Mouse (Mus musculus): ENCODE measurements at regions not wholly inside any gene's neighbourhood (a gene's known extent, or its start where the extent isn't known, plus 50 kb on each side); places are given as distances from the start of the nearest gene placed in this dataset.

DNA sequence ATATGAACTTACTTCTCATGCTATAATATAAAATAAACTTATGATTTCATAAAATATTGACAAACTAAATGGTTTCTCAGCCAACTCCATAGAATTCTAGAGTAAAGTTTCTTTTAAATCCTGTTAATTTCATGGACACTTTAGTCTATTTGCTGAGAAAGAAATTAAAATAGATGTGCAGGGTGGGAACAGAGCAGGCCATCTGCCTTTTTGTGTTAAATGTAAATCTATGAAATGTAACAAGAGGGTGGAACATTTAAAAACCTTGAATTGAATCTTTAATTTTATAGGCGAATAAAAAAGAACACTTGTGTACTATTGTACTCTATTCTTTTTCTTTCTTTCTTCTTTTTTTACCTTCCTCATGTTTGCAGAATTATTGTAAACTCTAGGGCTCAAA is 1050.7 kb downstream of the Tbl1xr1 start:
- Histone ChIP-seq H3K4me2 (no peak overlapping the region), H3K4me1 (no peaks in the 10 kb centered on the region), H3K4me3 (no peak overlapping the region), H3K27ac (no peak overlapping the region), H3K9ac (no peak overlapping the region), H3K36me3 (no peaks in the 10 kb centered on the region), H3K27me3 (no peaks in the 10 kb centered on the region), H3K9me3 (no peaks in the 10 kb centered on the region)
- 81% methylated on average over 1 of the region's 1 CpGs for WGBS
- ATAC-seq (ENCODE audit: insufficient number of reproducible peaks, insufficient read depth, low FRiP score, low TSS enrichment, low read depth), result no peak

DNA sequence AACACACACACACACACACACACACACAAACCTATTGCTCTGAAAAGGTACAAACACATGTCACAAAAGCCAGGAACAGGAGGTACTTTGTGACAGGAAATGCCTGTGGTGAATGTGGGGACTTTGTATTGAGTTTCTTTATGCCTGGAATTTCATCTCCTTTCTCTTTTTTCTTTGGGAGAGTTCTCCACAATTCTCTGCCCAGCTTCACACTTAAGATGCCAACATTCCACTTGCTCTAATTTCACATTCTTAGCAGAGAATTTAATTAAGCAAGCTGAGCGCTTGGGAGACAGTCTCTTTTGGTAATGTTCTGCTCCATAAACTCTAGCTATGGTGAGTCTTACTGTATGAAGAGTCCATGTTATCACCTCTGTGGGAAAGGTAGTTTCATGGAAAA is 1059.1 kb downstream of the Tbl1xr1 start:
- Histone ChIP-seq H3K27ac (no peak overlapping the region), H3K9ac (no peak overlapping the region), H3K4me3 (no peak overlapping the region), H3K9me3 (no peaks in the 10 kb centered on the region), H3K4me2 (no peak overlapping the region), H3K4me1 (no peaks in the 10 kb centered on the region), H3K27me3 (no peaks in the 10 kb centered on the region), H3K36me3 (no peaks in the 10 kb centered on the region)
- WGBS, result 81% methylated on average over 1 of the region's 1 CpGs
- no peak for ATAC-seq (ENCODE audit: insufficient number of reproducible peaks, insufficient read depth, low FRiP score, low TSS enrichment, low read depth)

DNA sequence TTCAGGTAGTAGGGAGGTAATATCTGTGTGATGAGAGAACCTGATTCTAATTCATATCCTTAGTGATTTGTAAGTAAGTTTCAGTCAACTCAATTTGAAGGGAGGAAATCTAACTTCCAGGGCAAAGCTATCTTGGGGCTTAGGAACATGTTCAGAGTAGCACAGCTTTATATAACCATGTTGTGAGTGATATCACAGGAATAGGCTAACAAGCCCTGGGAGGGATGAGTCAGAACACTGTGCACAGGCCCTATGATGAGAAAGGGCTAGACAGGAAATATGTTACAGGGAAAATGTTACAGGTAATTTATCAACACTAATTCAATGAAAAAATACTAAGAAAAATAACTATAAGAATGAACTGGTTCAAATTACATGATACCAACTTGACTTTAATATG is 1062.5 kb downstream of the Tbl1xr1 start:
- Histone ChIP-seq H3K9ac (no peak overlapping the region), H3K4me1 (no peaks in the 10 kb centered on the region), H3K4me2 (no peak overlapping the region), H3K27me3 (no peaks in the 10 kb centered on the region), H3K9me3 (no peaks in the 10 kb centered on the region), H3K4me3 (no peak overlapping the region), H3K27ac (no peak overlapping the region), H3K36me3 (no peaks in the 10 kb centered on the region)
- no peak for ATAC-seq (ENCODE audit: insufficient number of reproducible peaks, insufficient read depth, low FRiP score, low TSS enrichment, low read depth)

DNA sequence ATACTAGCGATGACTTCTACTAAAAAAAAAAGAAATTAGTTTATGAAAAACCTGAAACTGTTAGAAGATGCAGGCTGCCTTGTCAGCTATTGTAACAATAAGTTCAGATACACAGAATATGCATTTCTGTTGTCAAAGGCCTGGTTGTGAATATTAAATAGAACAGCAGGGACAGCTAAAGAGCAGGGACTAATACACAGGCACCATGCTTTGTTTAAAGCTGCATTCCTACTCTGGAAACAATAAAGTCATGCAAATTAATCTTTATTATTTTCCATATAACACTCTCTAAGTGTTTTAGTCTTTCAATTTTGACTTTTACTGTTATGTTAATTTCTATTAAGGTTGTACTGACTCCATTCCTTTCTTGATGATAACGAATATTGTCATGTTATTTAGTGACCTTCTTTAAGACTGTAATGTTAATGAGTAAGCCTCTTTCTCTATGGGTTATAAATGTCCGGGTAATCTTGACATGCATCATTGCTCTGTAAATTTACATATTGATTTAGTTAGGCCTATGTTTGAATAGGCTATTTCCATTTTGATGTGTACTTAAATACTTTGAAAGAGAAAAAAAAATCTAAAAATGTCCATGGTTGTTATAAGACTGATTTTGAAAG is 1088.5 kb downstream of the Tbl1xr1 start:
- no peaks in the 10 kb centered on the region for H3K27me3 ChIP-seq
- no peaks in the 10 kb centered on the region for H3K36me3 ChIP-seq
- ATAC-seq (ENCODE audit: insufficient number of reproducible peaks, insufficient read depth, low FRiP score, low TSS enrichment, low read depth), result no peak
- H3K4me1 ChIP-seq, result no peaks in the 10 kb centered on the region
- H3K27ac ChIP-seq, result no peak overlapping the region
- no peak overlapping the region for H3K9ac ChIP-seq
- H3K4me2 ChIP-seq, result no peak overlapping the region
- no peaks in the 10 kb centered on the region for H3K9me3 ChIP-seq
- WGBS, result 73% methylated on average over 3 of the region's 3 CpGs
- no peak overlapping the region for H3K4me3 ChIP-seq

DNA sequence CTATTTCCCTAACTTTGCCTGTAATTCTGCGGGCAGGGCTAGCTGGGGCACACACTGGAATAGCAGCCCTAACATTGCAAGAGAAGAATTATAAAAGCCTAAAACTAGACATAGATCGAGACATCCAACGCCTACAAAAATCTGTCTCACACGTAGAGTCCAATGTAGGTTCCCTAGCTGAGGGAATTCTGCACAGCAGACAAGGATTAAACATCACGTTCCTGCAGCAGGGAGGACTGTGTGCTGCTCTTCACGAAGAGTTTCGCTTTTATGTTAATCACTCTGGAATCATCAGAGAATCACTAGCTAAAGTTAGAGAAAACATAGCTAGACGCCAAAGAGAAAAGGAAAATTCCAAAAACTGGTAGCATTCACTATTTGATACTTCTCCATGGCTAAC is 1106.9 kb downstream of the Tbl1xr1 start:
- Histone ChIP-seq H3K27ac (no peak overlapping the region), H3K27me3 (no peaks in the 10 kb centered on the region), H3K4me1 (no peaks in the 10 kb centered on the region), H3K9me3 (no peaks in the 10 kb centered on the region), H3K36me3 (no peaks in the 10 kb centered on the region), H3K4me2 (no peak overlapping the region), H3K9ac (no peak overlapping the region), H3K4me3 (no peak overlapping the region)
- 87% methylated on average over 8 of the region's 8 CpGs for WGBS
- ATAC-seq (ENCODE audit: insufficient number of reproducible peaks, insufficient read depth, low FRiP score, low TSS enrichment, low read depth), result no peak

DNA sequence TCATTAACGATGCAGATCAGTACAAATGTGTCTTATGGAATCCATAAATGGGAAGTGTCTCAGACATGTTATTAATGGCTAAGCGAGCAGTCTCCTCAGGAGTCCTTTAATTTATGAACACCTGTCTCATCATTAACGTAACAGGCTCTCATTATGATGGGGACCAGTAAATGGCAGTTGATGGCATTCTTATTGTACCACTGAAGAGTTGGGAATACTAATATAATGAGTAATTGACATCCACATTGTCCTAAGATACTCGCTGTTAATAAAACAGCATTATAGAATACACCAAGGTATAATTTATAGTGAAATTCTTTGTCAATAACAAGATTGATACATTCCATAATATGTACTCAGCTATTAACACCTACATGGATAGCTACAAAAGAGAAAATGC is 1112.0 kb downstream of the Tbl1xr1 start:
- H3K9ac ChIP-seq, result no peak overlapping the region
- ATAC-seq (ENCODE audit: insufficient number of reproducible peaks, insufficient read depth, low FRiP score, low TSS enrichment, low read depth), result no peak
- 87% methylated on average over 4 of the region's 4 CpGs for WGBS

DNA sequence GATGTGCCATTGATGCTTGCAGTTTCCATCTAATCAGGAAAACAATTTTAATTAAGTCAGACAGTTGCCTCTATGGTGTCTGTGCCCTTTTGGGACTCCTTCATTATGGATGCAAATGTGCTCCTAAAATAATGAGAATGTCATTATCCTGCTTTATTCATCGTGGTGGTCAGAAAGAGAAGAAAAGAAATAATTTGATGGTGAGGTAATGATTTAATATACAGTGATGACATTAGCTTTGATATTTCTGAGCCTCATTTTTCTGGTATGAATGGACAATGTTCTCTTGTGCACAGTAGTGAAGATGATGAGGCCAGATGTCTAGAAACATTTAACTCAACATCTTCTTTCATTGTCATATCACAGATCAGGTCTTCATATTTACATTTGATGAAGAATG is 1123.6 kb downstream of the Tbl1xr1 start:
- Histone ChIP-seq H3K9ac (no peak overlapping the region), H3K4me2 (no peak overlapping the region), H3K36me3 (no peaks in the 10 kb centered on the region), H3K27ac (no peak overlapping the region), H3K4me3 (no peak overlapping the region), H3K9me3 (no peaks in the 10 kb centered on the region), H3K4me1 (no peaks in the 10 kb centered on the region), H3K27me3 (no peaks in the 10 kb centered on the region)
- 57% methylated on average over 1 of the region's 1 CpGs for WGBS
- ATAC-seq (ENCODE audit: insufficient number of reproducible peaks, insufficient read depth, low FRiP score, low TSS enrichment, low read depth), result no peak

More for the DNA sequence above, 1112.0 kb downstream of the Tbl1xr1 start:
- Histone ChIP-seq H3K27ac (no peak overlapping the region), H3K4me1 (no peaks in the 10 kb centered on the region), H3K27me3 (no peaks in the 10 kb centered on the region), H3K36me3 (no peaks in the 10 kb centered on the region), H3K4me3 (no peak overlapping the region), H3K9me3 (no peaks in the 10 kb centered on the region), H3K4me2 (no peak overlapping the region)

DNA sequence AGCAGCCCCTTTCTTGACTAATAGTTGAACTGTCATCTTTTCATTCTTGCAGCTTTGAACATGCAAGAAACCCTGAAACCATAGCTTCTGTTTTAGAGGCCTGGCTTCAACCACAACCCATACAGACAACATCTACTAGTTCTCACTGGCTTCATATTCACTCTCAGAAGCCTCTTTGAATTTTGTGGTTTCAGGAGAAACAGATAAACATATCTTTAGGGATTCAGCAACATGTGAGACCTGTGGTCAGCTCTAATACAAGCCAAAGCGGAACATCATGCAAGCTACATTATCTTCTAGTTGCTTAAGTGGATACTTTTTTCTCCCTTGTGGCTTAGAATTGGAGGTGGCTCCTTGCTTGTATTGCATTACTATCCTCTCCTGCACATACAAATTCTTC is 1138.0 kb downstream of the Tbl1xr1 start:
- WGBS, result 68% methylated on average over 1 of the region's 1 CpGs

DNA sequence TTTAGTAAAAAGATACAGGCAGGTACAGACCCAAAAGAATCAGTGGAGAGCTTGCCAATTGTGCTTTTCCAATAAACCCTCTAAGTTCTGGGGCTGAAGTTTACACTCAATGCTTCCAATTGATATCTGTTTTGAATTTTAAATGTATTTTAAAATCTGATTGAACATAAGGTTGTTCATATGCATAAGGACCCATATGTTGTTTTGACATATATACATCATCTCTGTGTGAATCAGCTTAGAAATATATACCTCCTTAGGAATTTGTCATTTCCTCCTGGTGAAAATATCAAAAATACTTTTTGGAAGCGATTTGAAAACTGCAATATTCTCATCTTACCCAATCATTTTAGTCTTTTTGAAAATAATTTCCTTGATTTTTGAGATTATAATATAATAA is 1140.3 kb downstream of the Tbl1xr1 start:
- Histone ChIP-seq H3K9ac (no peak overlapping the region), H3K4me3 (no peak overlapping the region), H3K9me3 (no peaks in the 10 kb centered on the region), H3K27ac (no peak overlapping the region), H3K36me3 (no peaks in the 10 kb centered on the region), H3K4me1 (no peaks in the 10 kb centered on the region), H3K4me2 (no peak overlapping the region), H3K27me3 (no peaks in the 10 kb centered on the region)
- ATAC-seq (ENCODE audit: insufficient number of reproducible peaks, insufficient read depth, low FRiP score, low TSS enrichment, low read depth), result no peak
- 82% methylated on average over 1 of the region's 1 CpGs for WGBS

More for the DNA sequence above, 1138.0 kb downstream of the Tbl1xr1 start:
- Histone ChIP-seq H3K4me1 (no peaks in the 10 kb centered on the region), H3K36me3 (no peaks in the 10 kb centered on the region), H3K9me3 (no peaks in the 10 kb centered on the region), H3K27me3 (no peaks in the 10 kb centered on the region), H3K4me3 (no peak overlapping the region), H3K9ac (no peak overlapping the region), H3K4me2 (no peak overlapping the region), H3K27ac (no peak overlapping the region)
- no peak for ATAC-seq (ENCODE audit: insufficient number of reproducible peaks, insufficient read depth, low FRiP score, low TSS enrichment, low read depth)

DNA sequence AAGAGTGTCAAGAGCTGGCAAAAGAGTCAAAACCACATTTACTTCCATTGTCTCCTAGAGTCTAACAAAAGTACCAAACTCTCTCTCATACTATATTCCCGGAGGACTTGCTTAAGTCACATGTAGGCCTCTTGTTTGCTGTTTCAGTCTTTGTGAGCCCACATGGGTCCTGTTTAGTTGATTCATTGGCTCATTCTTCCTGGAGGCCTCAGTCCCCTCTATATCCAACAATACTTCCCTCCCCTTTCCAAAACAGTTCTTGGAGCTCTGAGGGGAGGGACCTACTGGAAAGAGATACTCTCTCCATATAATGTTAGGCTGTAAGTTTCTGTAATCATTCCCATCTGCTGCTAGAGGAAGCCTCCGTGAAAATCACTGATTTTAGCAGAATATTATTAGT is 1171.8 kb downstream of the Tbl1xr1 start:
- Histone ChIP-seq H3K36me3 (no peaks in the 10 kb centered on the region), H3K9me3 (no peaks in the 10 kb centered on the region), H3K9ac (no peak overlapping the region), H3K4me3 (no peak overlapping the region), H3K27ac (no peak overlapping the region), H3K4me1 (no peaks in the 10 kb centered on the region), H3K4me2 (no peak overlapping the region), H3K27me3 (no peaks in the 10 kb centered on the region)
- no peak for ATAC-seq (ENCODE audit: insufficient number of reproducible peaks, insufficient read depth, low FRiP score, low TSS enrichment, low read depth)
- WGBS, result 65% methylated on average over 2 of the region's 2 CpGs

DNA sequence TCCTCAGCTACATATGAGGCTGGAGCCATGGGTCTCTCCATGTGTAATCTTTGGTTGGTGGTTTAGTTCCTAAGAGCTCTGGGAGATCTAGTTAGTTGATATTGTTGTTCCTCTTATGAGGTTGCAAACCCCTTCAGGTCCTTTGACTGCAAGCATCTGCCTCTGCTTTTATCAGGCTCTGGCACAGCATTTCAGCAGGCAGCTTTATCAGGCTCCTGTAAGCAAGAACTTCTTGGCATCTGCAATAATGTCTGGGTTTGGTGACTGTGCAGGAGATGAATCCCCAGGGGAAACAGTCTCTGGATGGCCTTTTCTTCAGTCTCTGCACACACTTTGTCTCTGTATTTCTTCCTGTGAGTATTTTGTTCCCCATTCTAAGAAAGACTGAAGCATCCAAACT is 1175.7 kb downstream of the Tbl1xr1 start:
- no peak for ATAC-seq (ENCODE audit: insufficient number of reproducible peaks, insufficient read depth, low FRiP score, low TSS enrichment, low read depth)
- H3K4me1 ChIP-seq, result no peaks in the 10 kb centered on the region
- no peaks in the 10 kb centered on the region for H3K27me3 ChIP-seq
- no peak overlapping the region for H3K4me2 ChIP-seq
- H3K36me3 ChIP-seq, result no peaks in the 10 kb centered on the region
- no peak overlapping the region for H3K9ac ChIP-seq
- H3K27ac ChIP-seq, result no peak overlapping the region
- H3K4me3 ChIP-seq, result no peak overlapping the region
- H3K9me3 ChIP-seq, result no peaks in the 10 kb centered on the region

DNA sequence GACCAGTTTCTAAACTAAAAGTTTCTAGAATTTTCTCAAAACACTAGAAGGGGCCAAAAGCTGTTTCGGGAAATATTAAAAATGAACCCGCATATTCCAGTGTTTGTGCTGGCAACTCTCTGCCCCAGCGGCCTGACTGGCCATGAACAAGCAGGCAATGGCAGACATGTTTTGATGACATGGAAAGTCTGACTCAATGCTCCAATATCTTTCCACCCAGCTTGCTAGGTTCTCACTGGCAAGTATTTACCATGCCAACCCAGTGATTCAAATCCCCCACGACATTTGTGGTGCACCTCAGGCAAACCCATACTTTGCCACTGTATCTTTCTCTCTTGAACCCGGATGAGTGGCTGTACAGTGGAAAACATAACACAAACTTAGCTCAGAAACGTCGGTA is 1222.4 kb downstream of the Tbl1xr1 start:
- Histone ChIP-seq H3K27me3 (no peaks in the 10 kb centered on the region), H3K4me1 (no peaks in the 10 kb centered on the region), H3K4me2 (no peak overlapping the region), H3K36me3 (no peaks in the 10 kb centered on the region), H3K9ac (no peak overlapping the region), H3K27ac (no peak overlapping the region), H3K9me3 (no peaks in the 10 kb centered on the region), H3K4me3 (no peak overlapping the region)
- ATAC-seq (ENCODE audit: insufficient number of reproducible peaks, insufficient read depth, low FRiP score, low TSS enrichment, low read depth), result no peak
- WGBS, result 81% methylated on average over 7 of the region's 7 CpGs

DNA sequence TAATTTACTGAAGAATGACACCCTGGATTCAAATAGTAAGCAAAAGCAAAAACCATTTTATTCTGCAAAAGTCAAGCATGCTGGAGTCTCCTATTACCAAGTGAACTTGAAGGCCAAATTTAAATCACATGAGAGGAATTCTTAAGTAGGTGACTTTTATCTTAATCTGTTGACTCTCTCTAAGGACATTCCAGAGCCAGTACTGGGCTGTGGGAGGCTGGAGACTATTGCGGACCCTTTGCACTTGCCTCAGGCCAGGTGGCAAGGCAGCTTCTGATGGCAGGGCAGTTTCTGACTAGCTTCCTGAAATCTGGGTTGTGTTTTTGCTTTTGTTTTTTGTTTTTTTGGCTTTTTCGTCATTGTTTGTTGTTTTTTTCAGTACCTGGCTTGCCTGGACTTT is 1257.8 kb downstream of the Tbl1xr1 start:
- H3K9me3 ChIP-seq, result 0 out of 2 replicates have a peak, but pooled peaks cover 3% of the 10 kb centered on the region
- ATAC-seq (ENCODE audit: insufficient number of reproducible peaks, insufficient read depth, low FRiP score, low TSS enrichment, low read depth), result no peak
- H3K36me3 ChIP-seq, result no peaks in the 10 kb centered on the region
- 62% methylated on average over 2 of the region's 2 CpGs for WGBS
- H3K4me1 ChIP-seq, result no peaks in the 10 kb centered on the region
- no peak overlapping the region for H3K9ac ChIP-seq
- no peak overlapping the region for H3K4me2 ChIP-seq
- H3K27me3 ChIP-seq, result no peaks in the 10 kb centered on the region
- H3K4me3 ChIP-seq, result no peak overlapping the region
- no peak overlapping the region for H3K27ac ChIP-seq

Measured in embryonic facial prominence, embryonic 13.5 days (tissue).